Mouse (Mus musculus) forelimb bud, embryonic 11.5 days (tissue): ENCODE measurements around the gene Slc28a1.
"Not testable (repeated sequence)": the region's sequence is repeated elsewhere in the genome, so short reads cannot be mapped to it uniquely, and the experiment has no call there.

Source experiments
- DNase-seq: peaks from one replicate; pipeline ENCODE4 v3.0.0-alpha.2; 2012; ENCODE audit warnings: low read depth, low spot score

The Slc28a1 gene

DNA sequence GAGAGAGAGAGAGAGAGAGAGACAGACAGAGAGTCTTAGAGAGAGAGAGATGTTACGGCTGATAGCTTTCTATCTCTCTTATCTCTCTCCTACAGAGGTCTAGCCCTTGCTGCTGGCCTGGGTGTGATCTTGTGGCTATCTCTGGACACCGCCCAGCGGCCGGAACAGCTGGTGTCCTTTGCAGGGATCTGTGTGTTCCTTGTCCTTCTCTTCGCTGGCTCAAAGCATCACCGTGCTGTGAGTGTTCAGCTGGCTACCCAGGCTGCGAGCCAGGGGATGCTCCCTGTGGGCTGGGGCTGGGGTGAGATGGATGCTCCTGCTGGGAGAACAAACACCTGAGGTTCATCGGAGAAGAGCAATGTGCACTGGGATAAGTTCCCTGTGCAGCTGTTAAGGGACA, 10.2 kb downstream of the Slc28a1 start:
- no peak for DNase-seq

DNA sequence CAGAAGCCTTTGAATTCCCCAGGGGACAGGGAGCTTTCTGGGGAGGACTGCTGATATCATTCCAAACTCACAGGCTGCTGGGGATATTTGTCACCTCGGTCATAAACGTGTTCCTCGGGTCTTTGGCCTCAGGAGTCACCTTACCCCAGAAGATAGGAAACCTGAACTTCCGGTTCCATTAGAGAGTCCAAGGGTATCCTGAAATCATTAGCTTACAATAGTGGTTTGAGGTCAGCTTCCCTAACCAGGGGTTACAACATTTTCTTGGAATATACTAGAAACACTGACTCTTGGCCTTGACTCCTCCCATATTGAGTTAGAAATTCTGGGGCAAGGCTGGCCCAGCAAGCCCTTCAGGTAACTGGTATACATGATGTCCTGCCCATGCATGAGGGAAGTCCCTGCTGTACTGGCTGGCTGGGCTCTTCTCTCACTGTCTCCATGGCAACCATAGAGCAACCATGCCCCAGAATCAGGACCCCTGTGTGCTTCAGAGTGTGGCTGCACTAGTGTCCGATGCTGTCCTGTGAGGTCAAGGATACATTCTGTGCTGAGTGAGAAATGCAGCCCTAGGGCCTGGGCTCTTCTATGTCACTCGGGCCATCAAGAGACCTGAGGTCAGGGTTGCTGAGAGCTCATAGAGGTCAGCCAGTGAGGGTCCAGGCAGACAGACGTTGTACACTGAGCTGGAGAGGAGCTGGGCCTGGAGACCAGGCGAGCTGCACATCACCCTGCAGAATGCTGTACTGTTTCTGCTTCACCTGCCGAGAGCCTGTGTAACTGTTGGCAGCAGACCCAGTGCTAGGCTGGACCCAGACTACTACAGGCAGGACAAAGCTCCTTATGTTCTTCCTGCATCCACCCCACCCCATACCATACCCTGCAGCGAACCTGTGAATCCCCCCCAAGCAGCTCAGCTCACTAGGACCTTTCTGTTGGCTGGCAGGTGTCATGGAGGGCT, 10.9 kb downstream of the Slc28a1 start:
- DNase-seq, result no peak

DNA sequence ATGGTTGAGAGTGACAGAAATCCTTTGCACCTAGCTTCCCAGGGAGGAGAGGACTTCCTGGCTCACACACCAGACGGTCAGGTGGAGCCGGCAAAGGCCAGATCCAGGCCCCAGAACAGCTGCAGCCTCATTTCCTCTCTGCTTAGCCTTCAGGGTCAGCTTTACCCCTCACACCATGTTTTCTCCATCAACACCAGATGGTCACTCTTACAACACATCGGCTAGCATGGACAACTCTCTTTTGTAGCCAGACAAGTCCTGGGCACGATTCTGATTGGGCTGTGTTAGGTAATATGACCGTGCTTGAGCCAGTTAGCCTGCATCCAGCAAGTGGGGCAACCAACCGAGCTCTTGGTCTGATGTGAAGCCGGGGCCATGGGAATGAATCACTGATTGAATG, 17.3 kb downstream of the Slc28a1 start:
- DNase-seq, result peak; percentile 58

DNA sequence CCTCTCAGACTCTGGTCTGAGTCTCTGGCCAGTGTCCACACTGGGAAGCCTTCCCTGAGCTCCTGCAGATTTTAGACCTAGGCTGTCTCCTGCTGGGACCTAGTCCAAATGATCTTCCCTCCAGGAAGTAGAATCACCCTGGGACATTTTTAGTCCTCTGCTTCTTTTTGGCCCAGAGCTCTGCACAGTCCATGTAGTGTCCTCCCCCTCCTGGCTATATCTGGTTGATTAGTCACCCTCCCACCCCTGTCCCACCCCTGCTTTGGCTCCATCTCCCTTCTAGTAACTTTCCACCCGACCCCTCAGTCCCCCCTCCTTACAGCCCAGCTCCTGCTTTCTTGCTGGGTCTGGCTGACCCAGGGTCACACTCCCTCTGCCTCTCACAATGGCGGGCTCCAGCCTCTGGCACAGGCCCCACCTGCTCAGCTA, 18.3 kb downstream of the Slc28a1 start:
- no peak for DNase-seq

DNA sequence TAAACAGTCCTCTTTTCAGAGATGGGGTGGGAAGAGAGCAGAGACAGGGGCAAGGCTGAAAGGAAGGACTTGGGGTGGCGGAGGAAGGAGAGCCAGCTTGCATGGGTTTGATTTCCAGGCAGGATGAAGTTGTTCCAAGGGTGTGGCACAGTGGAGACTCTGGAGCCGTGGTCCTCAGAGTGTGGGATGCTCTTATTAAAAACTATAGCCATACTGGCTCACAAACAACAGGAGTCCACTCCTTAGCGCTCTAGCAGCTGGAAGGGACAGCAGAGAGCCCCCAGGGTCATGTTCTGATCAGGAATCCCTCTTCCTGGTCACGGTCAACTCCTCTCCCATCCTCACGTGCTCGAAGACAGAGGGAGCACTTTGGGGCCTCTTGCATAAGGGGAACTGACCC, 18.8 kb downstream of the Slc28a1 start:
- no peak for DNase-seq

DNA sequence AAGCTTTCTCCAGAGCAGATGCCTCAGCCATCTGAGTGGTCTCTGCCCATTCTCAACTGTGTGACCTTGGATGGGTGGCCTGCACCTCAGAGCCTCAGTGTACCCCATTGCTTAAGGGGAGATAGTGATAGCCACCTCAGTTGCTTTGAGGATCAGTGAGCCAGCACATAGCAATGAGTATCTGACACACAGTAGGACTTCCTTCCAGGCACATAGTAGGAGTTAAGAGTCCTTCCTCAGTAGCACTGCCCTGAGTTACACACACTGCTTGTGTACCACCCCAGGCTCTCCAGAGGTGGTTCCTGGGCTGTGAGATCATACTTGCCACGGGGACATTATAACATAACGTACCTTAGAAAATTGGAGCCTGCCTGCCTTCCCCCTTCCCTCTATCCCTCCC, 19.3 kb downstream of the Slc28a1 start:
- no peak for DNase-seq

DNA sequence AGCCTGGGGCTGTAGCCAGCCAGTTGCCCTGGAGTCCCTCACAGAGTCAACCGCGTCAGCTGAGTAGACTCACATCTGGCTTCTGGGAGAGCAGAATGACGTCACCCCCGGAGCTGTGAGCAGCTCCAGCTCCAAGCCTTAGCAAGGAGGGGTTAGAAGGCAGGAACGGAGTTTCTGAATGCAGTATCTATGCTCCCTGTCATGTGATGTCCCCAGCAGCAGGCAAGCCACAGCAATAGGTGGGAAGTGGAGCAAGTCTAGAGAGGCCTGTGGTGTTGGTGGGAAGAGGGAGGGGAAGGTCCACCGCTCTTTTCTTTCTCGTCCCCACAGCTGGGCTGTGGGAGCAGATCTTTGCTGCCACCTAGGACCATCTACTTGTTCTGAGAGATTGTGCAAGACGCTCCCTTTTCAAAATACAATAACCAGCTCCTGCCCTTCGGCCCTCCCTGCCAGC, 20.0 kb downstream of the Slc28a1 start:
- DNase-seq, result peak; percentile 86

DNA sequence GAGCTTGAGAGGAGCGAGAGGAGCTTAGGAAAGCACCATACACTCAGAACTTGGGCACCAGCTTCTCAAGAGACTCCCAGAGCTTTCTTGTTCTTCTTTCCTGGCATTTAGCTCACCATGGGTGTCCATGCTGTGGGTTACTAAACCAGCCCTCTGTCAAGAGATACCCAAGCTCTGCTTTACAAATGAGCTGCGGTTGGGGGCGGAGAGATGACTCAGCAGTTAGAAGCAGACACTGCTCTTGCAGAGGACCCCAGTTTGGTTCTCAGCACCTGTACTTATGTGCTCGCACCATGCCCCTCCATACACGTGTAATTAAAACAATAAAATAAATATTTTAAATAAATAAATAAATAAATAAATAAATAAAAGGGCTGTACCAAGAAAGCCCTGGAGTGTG, 22.7 kb downstream of the Slc28a1 start:
- no peak for DNase-seq

DNA sequence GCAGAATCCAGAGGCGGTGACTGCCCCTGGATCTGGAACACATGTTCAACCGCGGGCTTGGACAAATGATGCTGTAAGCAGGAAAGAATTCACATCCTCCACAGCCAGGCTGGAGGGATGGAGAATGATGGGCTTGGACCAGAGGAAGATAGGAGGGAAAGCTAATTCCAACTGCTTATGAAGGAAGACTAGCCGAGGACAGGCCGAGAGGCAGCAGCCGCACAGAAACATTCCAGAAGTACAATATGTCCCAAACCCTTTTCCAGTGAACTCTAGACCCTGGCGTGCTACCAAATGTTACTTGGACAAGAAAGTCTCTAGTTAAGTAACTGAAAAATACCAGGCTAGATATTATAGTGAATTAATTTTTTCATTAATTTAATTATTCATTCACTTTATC, 24.5 kb downstream of the Slc28a1 start:
- DNase-seq, result no peak

DNA sequence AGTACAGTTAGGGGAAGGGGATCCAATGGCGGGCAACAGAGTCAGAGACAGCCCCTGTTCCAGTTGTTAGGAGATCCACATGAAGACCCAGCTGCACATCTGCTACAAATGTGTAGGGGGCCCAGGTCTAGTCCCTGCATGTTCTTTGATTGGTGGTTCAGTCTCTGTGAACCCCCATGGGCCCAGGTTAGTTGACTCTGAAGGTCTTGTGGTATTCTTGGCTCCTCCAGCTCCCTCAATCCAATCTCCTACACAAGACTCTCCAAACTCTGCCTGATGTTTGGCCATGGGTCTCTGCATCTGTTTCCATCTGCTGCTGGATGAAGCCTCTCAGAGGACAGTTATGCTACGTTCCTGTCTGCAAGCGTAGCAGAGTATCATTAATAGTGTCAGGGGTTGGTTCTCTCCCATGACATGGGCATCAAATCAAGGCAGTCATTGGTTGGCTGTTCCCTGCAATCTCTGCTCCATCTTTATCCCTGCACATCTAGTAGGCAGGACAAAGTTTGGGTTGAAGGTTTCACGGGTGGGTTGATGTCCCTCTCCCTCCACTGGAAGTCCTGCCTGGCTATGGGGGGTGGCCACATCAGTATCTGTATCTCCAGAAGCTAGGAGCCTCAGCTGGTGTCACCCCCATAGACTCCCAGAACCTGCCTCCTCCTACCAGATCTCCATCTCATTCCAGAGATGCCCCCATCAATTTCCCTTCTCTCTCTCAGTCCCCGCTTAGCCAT, 25.2 kb downstream of the Slc28a1 start:
- DNase-seq, result no peak

DNA sequence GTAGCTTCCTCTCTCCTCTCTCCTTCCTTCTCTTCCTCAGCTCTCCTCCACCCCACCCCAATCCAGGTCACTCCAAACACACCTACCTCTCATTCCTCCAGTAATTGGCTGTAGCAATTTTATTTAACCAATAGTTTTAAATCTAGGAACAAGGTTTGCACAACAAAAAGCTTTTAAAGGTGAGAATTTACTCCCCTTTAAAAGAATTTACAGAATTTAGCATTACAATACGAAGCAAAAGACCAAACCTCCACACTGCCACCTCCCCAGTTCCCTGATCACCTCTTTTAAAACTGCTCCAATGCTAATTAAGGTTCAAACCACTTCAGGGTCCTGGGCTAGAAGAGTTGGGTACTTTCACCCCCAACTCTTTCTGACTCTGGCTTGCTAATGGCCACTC, 26.9 kb downstream of the Slc28a1 start:
- DNase-seq, result no peak

DNA sequence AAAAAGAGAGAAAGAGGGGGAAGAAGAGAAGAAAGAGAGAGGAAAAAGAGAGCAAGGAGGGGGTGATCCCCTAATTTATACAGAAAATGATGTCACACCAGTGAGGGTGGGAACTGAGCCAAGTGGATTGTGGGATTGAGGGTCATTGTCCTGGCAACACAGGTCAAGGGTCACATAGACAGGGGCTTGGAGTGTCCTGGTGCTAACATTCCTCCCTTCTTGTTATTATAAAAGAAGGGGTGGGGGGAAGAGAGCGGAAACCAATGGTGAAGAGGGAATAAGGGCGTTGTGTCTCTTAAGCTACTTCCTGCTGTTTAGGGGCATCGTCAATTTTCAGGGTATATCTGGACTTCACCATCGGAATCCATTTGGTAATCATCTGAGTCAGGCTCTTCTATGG, 28.5 kb downstream of the Slc28a1 start:
- not testable (repeated sequence) for DNase-seq

DNA sequence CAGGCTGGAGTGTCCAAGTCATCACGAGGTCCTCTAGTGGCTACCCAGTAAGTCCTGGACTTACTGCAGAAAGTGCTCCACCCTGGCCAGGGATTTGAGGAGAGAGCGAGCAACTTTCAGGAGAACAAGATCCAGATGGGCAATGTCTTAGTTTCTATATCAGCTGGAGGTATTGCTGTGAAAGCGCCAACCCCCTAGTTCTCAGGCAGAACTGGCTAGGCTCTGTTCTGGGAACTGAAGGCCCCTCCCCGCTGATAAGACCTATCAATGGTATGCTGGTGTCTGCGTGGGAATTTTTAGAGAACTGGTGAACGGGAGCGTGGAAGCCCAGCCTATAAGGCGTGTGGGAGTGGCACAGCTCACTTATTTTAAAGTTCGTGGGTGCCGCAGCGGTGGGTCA, 35.2 kb downstream of the Slc28a1 start:
- no peak for DNase-seq

DNA sequence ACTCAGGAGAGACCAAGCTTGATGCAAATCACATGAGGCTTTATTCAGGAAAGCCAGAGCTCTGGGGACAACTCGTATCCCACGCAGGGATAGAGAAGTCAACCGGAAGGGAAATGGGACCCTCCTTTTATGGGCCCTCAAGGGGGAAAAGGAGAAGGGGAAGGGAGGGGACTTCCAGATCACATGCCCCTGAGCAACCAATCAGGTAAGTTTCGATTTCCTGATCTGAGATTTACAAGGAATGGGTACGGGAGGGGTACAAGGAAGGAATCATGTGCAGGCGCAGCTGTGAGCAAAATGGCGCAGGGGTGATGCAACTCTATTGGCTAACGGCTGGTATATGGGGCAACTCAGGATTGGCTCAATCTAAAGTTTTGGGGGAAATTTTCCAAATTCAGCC, 36.6 kb downstream of the Slc28a1 start:
- no peak for DNase-seq

DNA sequence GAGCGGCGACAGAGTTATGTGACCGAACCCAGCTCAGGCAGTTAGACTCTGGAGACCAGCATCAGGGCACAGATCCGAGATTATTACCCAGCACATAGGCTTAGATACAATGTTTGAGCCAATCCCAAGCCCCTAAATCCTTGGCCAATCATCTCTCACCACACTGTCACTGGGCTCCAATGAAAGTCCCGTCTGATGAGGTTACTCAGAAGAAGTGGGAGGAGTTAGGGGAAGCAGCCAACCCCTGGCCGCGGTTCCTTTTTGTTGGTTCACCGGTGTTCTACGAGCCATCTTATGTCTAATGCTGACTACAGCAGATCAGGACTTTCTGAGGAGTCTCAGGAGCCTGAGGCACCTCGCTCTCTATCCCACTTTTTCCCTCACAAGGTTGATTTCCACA, 37.7 kb downstream of the Slc28a1 start:
- no peak for DNase-seq

DNA sequence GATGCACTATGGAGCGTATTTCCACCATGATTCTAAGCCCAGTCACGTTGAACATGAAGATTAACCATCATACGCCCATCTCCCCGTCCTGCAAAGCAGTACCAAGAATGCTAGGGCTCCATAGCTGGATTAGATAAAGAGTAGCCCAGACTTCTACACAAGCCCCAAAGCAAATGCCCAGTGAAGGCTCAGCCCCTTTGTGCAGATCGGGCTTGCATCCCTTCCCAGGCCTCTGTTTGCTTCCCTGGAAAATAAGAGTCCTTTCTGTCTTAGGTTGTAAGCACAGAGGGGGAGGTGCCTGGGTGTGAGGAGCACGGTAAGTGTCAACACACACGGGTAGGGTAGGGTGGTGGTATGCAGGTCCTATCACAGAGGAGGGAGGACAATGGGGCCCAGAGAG, 38.2 kb downstream of the Slc28a1 start:
- DNase-seq, result no peak

DNA sequence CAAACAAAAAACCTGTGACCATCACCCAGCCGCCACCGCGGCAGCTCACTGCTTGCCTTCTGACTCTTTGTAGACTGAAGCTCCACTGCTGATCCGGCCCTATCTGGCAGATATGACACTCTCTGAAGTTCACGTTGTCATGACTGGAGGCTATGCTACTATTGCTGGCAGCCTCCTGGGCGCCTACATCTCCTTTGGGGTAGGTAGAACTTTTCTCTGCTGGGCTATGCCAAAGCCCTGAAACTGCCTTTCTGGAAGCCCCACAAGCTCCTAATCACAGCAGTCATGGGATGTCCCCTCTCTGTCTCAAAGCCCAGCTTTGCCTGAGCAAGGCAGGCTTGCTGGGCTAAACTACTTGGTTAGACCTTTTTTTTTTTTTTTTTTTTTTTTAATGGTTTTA, 38.7 kb downstream of the Slc28a1 start:
- no peak for DNase-seq

DNA sequence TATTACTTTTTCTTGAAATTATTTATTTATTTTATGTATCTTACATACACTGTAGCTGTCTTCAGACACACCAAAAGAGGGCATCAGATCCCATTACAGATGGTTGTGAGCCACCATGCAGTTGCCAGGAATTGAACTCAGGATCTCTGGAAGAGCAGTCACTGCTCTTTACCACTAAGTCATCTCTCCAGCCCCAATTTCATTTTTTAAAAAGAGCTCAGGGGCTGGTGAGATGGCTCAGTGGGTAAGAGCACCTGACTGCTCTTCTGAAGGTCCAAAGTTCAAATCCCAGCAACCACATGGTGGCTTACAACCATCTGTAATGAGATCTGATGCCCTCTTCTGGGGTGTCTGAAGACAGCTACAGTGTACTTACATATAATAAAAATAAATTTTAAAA, 39.6 kb downstream of the Slc28a1 start:
- not testable (repeated sequence) for DNase-seq

DNA sequence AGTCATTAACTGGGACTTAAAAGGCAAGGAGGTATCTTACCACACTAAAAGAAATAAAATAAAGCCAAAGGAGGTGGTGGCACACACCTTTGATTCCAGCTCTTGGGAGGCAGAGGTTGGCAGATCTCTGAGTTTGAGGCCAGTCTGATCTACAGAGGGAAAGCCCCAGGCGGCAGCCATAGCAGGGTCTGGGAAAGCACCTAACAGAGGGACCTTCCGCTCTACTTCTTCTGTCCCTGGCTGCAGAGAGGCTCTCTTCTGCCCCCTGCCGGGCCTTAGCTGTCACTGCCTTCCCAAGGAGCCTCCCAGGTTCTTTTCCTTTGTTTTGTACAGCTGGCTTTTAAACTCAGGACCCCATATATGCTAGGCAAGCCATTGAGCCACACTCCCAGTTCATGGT, 40.4 kb downstream of the Slc28a1 start:
- peak; percentile 85 for DNase-seq

DNA sequence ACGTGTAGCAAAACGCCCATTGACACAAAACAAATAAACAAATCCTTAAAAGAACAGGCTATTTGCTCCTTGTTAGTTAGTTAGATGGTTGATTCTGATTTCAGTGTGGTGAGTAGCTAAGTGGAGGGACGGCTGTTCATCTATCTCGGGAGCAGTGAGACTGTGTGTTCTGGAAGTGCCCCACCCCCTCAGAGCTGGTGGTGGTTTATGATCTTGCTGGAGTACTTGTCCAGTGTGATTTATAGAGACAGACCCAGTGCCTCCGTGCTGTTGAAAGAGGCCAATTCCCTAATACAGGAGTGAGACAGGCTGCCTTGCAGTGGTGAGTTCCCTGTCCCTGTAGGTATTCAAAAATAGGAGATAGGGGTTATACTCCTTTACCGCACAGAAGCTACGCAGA, 44.3 kb downstream of the Slc28a1 start:
- DNase-seq, result no peak

DNA sequence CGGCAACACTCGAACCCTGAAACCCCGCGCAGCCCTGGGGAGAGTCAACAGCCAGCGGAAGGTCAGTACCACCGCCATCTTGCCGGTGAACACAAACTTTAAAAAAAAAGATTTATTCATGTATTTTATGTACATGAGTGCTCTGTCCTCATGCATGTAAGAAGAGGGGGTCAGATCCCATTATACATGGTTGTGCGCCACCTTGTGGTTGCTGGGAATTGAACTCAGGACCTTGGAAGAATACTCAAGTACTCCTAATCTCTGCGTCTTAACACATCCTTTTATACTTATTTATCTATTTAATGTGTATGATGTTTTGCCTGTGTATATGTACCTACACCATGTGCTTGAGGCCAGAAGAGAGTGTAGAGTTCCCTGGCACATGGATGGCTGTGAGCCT, 47.1 kb downstream of the Slc28a1 start:
- peak; percentile 51 for DNase-seq

DNA sequence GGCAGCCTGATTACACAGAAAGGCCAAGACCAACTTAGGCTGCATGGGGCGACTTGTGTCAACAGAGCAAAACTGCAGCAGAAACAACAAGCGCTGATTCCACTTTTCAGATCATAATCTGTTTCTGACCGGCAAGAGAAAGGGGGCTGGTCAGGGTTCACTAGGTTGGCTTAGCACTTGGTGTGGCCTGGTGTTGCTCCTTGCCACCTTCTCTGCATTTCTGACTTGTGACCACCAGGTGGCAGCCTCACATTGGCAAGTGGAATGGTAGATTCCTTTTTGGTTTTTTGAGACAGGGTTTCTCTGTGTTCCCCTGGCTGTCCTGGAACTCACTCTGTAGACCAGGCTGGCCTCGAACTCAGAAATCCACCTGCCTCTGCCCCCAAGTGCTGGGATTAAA, 47.7 kb downstream of the Slc28a1 start:
- DNase-seq, result peak; percentile 79

DNA sequence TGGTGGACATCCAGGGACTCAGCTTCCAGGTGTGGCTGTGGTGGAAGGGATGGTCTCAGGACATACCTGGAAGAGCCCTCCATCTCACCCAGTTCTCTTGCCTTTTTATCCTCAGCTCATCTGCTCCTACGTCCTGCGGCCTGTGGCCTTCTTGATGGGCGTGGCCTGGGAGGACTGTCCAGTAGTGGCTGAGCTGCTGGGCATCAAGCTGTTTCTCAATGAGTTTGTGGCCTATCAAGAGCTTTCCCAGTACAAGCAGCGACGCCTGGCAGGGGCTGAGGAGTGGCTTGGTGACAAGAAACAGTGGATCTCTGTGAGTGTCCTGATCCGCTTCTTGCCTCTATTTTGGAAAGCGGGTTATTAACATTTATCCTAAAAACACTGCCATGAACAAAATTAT, 49.8 kb downstream of the Slc28a1 start:
- no peak for DNase-seq
